Mouse (Mus musculus): ENCODE measurements around the gene Gp1ba. TPM values are rescaled to one million over a fixed set of nuclear protein-coding genes. Genes with fewer than 3 reads are reported as not detected.
A peak's percentile ranks its signal among the peaks of the same experiment; 100 is the strongest.

Gene Gp1ba
- total RNA-seq, 2 experiments from 2014 or later = not detected

GRCm38 (mm10) chr11:70668335-70668770 is 29.4 kb downstream of the Gp1ba start:
- ATAC-seq (replicated peaks; ENCODE audit: poor library complexity, severe bottlenecking) = no peak

- peak; percentile 75 for ATAC-seq (replicated peaks; ENCODE audit: poor library complexity, severe bottlenecking)
Measured at GRCm38 (mm10) chr11:70668771-70669505, 30.0 kb downstream of the Gp1ba start, which contains the start of gene Spag7. TSS of gene Spag7 (minus strand) at chr11:70669416.

- peak; percentile 41 for ATAC-seq (replicated peaks; ENCODE audit: poor library complexity, severe bottlenecking)
Measured at GRCm38 (mm10) chr11:70669582-70670345, 30.8 kb downstream of the Gp1ba start.

- no peak for ATAC-seq (replicated peaks; ENCODE audit: poor library complexity, severe bottlenecking)
Measured at GRCm38 (mm10) chr11:70670483-70670882, 31.6 kb downstream of the Gp1ba start.

- ATAC-seq (replicated peaks; ENCODE audit: poor library complexity, severe bottlenecking) = no peak
Measured at GRCm38 (mm10) chr11:70671333-70672047, 32.6 kb downstream of the Gp1ba start.

- ATAC-seq (replicated peaks; ENCODE audit: poor library complexity, severe bottlenecking) = no peak
Measured at GRCm38 (mm10) chr11:70674014-70674413, 35.1 kb downstream of the Gp1ba start.

- peak; percentile 46 for ATAC-seq (replicated peaks; ENCODE audit: poor library complexity, severe bottlenecking)
Measured at GRCm38 (mm10) chr11:70674501-70674900, 35.6 kb downstream of the Gp1ba start.

GRCm38 (mm10) chr11:70678092-70678491 is 39.2 kb downstream of the Gp1ba start:
- ATAC-seq (replicated peaks; ENCODE audit: poor library complexity, severe bottlenecking) = no peak

GRCm38 (mm10) chr11:70678576-70678975 is 39.7 kb downstream of the Gp1ba start:
- ATAC-seq (replicated peaks; ENCODE audit: poor library complexity, severe bottlenecking) = no peak

GRCm38 (mm10) chr11:70679361-70679760 is 40.4 kb downstream of the Gp1ba start:
- ATAC-seq (replicated peaks; ENCODE audit: poor library complexity, severe bottlenecking) = no peak

- ATAC-seq (replicated peaks; ENCODE audit: poor library complexity, severe bottlenecking) = peak; percentile 98
Measured at GRCm38 (mm10) chr11:70679894-70680293, 41.0 kb downstream of the Gp1ba start.

GRCm38 (mm10) chr11:70681170-70681569 is 42.2 kb downstream of the Gp1ba start:
- ATAC-seq (replicated peaks; ENCODE audit: poor library complexity, severe bottlenecking) = no peak

- 0 out of 2 replicates have a peak, but pooled peaks have one; percentile 15 for ATAC-seq (replicated peaks; ENCODE audit: poor library complexity, severe bottlenecking)
Measured at GRCm38 (mm10) chr11:70681897-70682581, 43.1 kb downstream of the Gp1ba start.

- no peak for ATAC-seq (replicated peaks; ENCODE audit: poor library complexity, severe bottlenecking)
Measured at GRCm38 (mm10) chr11:70683640-70684039, 44.7 kb downstream of the Gp1ba start.

GRCm38 (mm10) chr11:70686901-70687566 is 48.1 kb downstream of the Gp1ba start:
- peak; percentile 43 for ATAC-seq (replicated peaks; ENCODE audit: poor library complexity, severe bottlenecking)

- peak; percentile 92 for ATAC-seq (replicated peaks; ENCODE audit: poor library complexity, severe bottlenecking)
Measured at GRCm38 (mm10) chr11:70687601-70688199, 48.8 kb downstream of the Gp1ba start, which contains the start of gene Camta2. TSS of gene Camta2 (minus strand) at chr11:70688105.

- ATAC-seq (replicated peaks; ENCODE audit: poor library complexity, severe bottlenecking) = no peak
Measured at GRCm38 (mm10) chr11:70688372-70688771, 49.5 kb downstream of the Gp1ba start.

GRCm38 (mm10) chr11:70689578-70689977 is 50.7 kb downstream of the Gp1ba start:
- no peak for ATAC-seq (replicated peaks; ENCODE audit: poor library complexity, severe bottlenecking)
